Mouse (Mus musculus) limb, embryonic 15.5 days (tissue): ENCODE data around the gene Olfr1163. TPM values are rescaled to one million over a fixed set of nuclear protein-coding genes. Genes with fewer than 3 reads are reported as not detected.
"Not testable (repeated sequence)": the region's sequence is repeated elsewhere in the genome, so short reads cannot be mapped to it uniquely, and the experiment has no call there.

ENCODE experiments used
- ATAC-seq: fragments of 200-750 bp; cut with Nextera tagmentation; 2 replicates; pipeline ENCODE4 v1.8.0; 2017; ENCODE audit warnings: low read depth, moderate TSS enrichment; ENCODE audit not compliant: insufficient number of reproducible peaks, low FRiP score, low TSS enrichment
- H3K27ac ChIP-seq: fragments of 300-500 bp; sonication (generic); 2 replicates; pipeline ENCODE4 v1.5.1; 2015; ENCODE audit warnings: moderate library complexity, mild to moderate bottlenecking, inconsistent platforms
- H3K27me3 ChIP-seq: fragments of 300-500 bp; sonication (generic); 2 replicates; pipeline ENCODE4 v1.6.1; 2015; ENCODE audit warnings: inconsistent platforms
- H3K36me3 ChIP-seq: fragments of 300-500 bp; sonication (generic); 2 replicates; pipeline ENCODE4 v1.6.1; 2015; ENCODE audit warnings: inconsistent platforms
- H3K4me1 ChIP-seq: fragments of 300-500 bp; sonication (generic); 2 replicates; pipeline ENCODE4 v1.6.1; 2015; ENCODE audit warnings: inconsistent platforms
- H3K4me2 ChIP-seq: fragments of 300-500 bp; sonication (generic); 2 replicates; pipeline ENCODE4 v1.6.1; 2015; ENCODE audit warnings: mild to moderate bottlenecking, inconsistent platforms
- H3K4me3 ChIP-seq: fragments of 300-500 bp; sonication (generic); 2 replicates; pipeline ENCODE4 v1.5.1; 2015; ENCODE audit warnings: mild to moderate bottlenecking, inconsistent platforms
- H3K9ac ChIP-seq: fragments of 300-500 bp; sonication (generic); 2 replicates; pipeline ENCODE4 v1.6.1; 2015; ENCODE audit warnings: inconsistent platforms
- H3K9me3 ChIP-seq: fragments of 300-500 bp; sonication (generic); 2 replicates; pipeline ENCODE4 v1.6.1; 2016; ENCODE audit warnings: inconsistent platforms
- WGBS: fragments of 180-500 bp; shearing (Covaris S2); methylation state at CpG from one replicate; pipeline ENCODE4 v1.1.7; 2015; 5-methylcytosine and 5-hydroxymethylcytosine counted together
- polyA plus RNA-seq: library from polyadenylated mRNA; unstranded; fragments of >200 nt; fragmentation: Nextera tagmentation; extraction: Ambion mirVana; gene quantifications from 2 replicates; pipeline ENCODE4 v1.2.1, GENCODE M21; 2015

Olfr1163 gene
- polyA plus RNA-seq: not detected in 2 replicates

GRCm38 (mm10) chr2:88071730-88072129 lies at the start of gene Olfr1163:
Gene Olfr1163, minus strand, starts transcription at chr2:88071830.
- ATAC-seq: no peak

GRCm38 (mm10) chr2:88093866-88094265 lies 22.2 kb upstream of the Olfr1163 start, which contains the start of gene Olfr1164:
Gene Olfr1164, minus strand, starts transcription at chr2:88093966.
- no peak within 1 kb of the TSS for H3K4me2 ChIP-seq
- 81% methylated on average over 4 of the region's 4 CpGs for WGBS
- no peak within 1 kb of the TSS for H3K9ac ChIP-seq
- H3K36me3 ChIP-seq: no peaks in the 10 kb centered on the region
- H3K27ac ChIP-seq: no peak within 1 kb of the TSS
- H3K4me3 ChIP-seq: no peak within 1 kb of the TSS
- no peaks in the 10 kb centered on the region for H3K9me3 ChIP-seq
- H3K27me3 ChIP-seq: no peaks in the 10 kb centered on the region
- ATAC-seq: no peak
- H3K4me1 ChIP-seq: no peaks in the 10 kb centered on the region

More at GRCm38 (mm10) chr2:88071730-88072129, at the start of gene Olfr1163:
- Histone ChIP-seq H3K4me2 (no peak within 1 kb of the TSS), H3K36me3 (no peaks in the 10 kb centered on the region), H3K9me3 (no peaks in the 10 kb centered on the region), H3K4me3 (no peak within 1 kb of the TSS), H3K27ac (no peak within 1 kb of the TSS), H3K27me3 (no peaks in the 10 kb centered on the region), H3K9ac (no peak within 1 kb of the TSS), H3K4me1 (no peaks in the 10 kb centered on the region)

- Histone ChIP-seq H3K27ac (no peak overlapping the region), H3K27me3 (no peaks in the 10 kb centered on the region), H3K9me3 (no peaks in the 10 kb centered on the region), H3K4me1 (no peaks in the 10 kb centered on the region), H3K4me2 (no peak overlapping the region), H3K36me3 (no peaks in the 10 kb centered on the region), H3K9ac (no peak overlapping the region), H3K4me3 (no peak overlapping the region)
- WGBS: 86% methylated on average over 2 of the region's 2 CpGs
- no peak for ATAC-seq
Measured at GRCm38 (mm10) chr2:88063587-88063986, 8.0 kb downstream of the Olfr1163 start.

- Histone ChIP-seq H3K4me2 (no peak within 1 kb of the TSS), H3K9ac (no peak within 1 kb of the TSS), H3K4me1 (no peaks in the 10 kb centered on the region), H3K36me3 (no peaks in the 10 kb centered on the region), H3K9me3 (no peaks in the 10 kb centered on the region), H3K27me3 (no peaks in the 10 kb centered on the region), H3K27ac (no peak within 1 kb of the TSS), H3K4me3 (no peak within 1 kb of the TSS)
- 74% methylated on average over 1 of the region's 1 CpGs for WGBS
- ATAC-seq: no peak
Measured at GRCm38 (mm10) chr2:88051029-88051428, 20.6 kb downstream of the Olfr1163 start, which contains the start of gene Olfr1162. Gene Olfr1162, minus strand, starts transcription at chr2:88051129.

GRCm38 (mm10) chr2:88037599-88037998 lies 34.0 kb downstream of the Olfr1163 start, which contains the start of gene Olfr73:
Gene Olfr73, minus strand, starts transcription at chr2:88037699.
- H3K9ac ChIP-seq: no peak within 1 kb of the TSS
- no peak within 1 kb of the TSS for H3K27ac ChIP-seq
- no peak within 1 kb of the TSS for H3K4me3 ChIP-seq
- H3K27me3 ChIP-seq: no peaks in the 10 kb centered on the region
- H3K4me2 ChIP-seq: no peak within 1 kb of the TSS
- no peak for ATAC-seq
- no peaks in the 10 kb centered on the region for H3K36me3 ChIP-seq
- H3K4me1 ChIP-seq: no peaks in the 10 kb centered on the region
- no peaks in the 10 kb centered on the region for H3K9me3 ChIP-seq

GRCm38 (mm10) chr2:88022474-88022873 lies 49.2 kb downstream of the Olfr1163 start, which contains the start of gene Olfr1161:
Gene Olfr1161, plus strand, starts transcription at chr2:88022774.
- H3K27ac ChIP-seq, H3K9me3 ChIP-seq, H3K9ac ChIP-seq, H3K27me3 ChIP-seq, H3K4me3 ChIP-seq, H3K36me3 ChIP-seq, H3K4me2 ChIP-seq, H3K4me1 ChIP-seq, ATAC-seq: not testable (repeated sequence)
- 70% methylated on average over 1 of the region's 1 CpGs for WGBS

Other genes starting within 250 kb of the Olfr1163 start
- gene Olfr1148, start 241.3 kb downstream of the Olfr1163 start, polyA plus RNA-seq: not detected in 2 replicates
- gene Olfr1150-ps1, start 227.8 kb downstream of the Olfr1163 start, polyA plus RNA-seq: not detected in 2 replicates
- gene Olfr1151, start 216.0 kb downstream of the Olfr1163 start, polyA plus RNA-seq: not detected in 2 replicates
- gene Olfr1152, start 205.3 kb downstream of the Olfr1163 start, polyA plus RNA-seq: not detected in 2 replicates
- not detected in 2 replicates for gene Olfr1153, start 176.9 kb downstream of the Olfr1163 start, polyA plus RNA-seq
- gene Olfr1154, start 166.7 kb downstream of the Olfr1163 start, polyA plus RNA-seq: not detected in 2 replicates
- gene Olfr1155, start 126.7 kb downstream of the Olfr1163 start, polyA plus RNA-seq: not detected in 2 replicates
- not detected in 2 replicates for gene Olfr1156, start 118.7 kb downstream of the Olfr1163 start, polyA plus RNA-seq
- not detected in 2 replicates for gene Olfr1157, start 103.5 kb downstream of the Olfr1163 start, polyA plus RNA-seq
- not detected in 2 replicates for gene Olfr74, start 97.2 kb downstream of the Olfr1163 start, polyA plus RNA-seq
- not detected in 2 replicates for gene Olfr1158, start 81.7 kb downstream of the Olfr1163 start, polyA plus RNA-seq
- gene Olfr1160, start 63.6 kb downstream of the Olfr1163 start, polyA plus RNA-seq: not detected in 2 replicates
- not detected in 2 replicates for gene Olfr1161, start 49.1 kb downstream of the Olfr1163 start, polyA plus RNA-seq
- 0.05 TPM in 1 of 2 replicates, not detected in the other for gene Olfr73, start 34.1 kb downstream of the Olfr1163 start, polyA plus RNA-seq
- not detected in 2 replicates for gene Olfr1162, start 20.7 kb downstream of the Olfr1163 start, polyA plus RNA-seq
- gene Olfr1164, start 22.1 kb upstream of the Olfr1163 start, polyA plus RNA-seq: not detected in 2 replicates
- gene Olfr1166, start 56.4 kb upstream of the Olfr1163 start, polyA plus RNA-seq: not detected in 2 replicates
- gene Olfr1167, start 83.4 kb upstream of the Olfr1163 start, polyA plus RNA-seq: not detected in 2 replicates
- gene Olfr1168, start 110.0 kb upstream of the Olfr1163 start, polyA plus RNA-seq: not detected in 2 replicates
- gene Olfr1170, start 156.5 kb upstream of the Olfr1163 start, polyA plus RNA-seq: not detected in 2 replicates
- not detected in 2 replicates for gene Olfr1173, start 208.0 kb upstream of the Olfr1163 start, polyA plus RNA-seq
- not detected in 2 replicates for gene Olfr1174-ps, start 243.3 kb upstream of the Olfr1163 start, polyA plus RNA-seq